Mouse (Mus musculus) embryo, embryonic 11.5 days (tissue): ENCODE measurements around the gene Pard3.
"Not testable (repeated sequence)": the region's sequence is repeated elsewhere in the genome, so short reads cannot be mapped to it uniquely, and the experiment has no call there.

Source experiments
- DNase-seq: peaks from one replicate; pipeline ENCODE4 v3.0.0-alpha.2; 2012; ENCODE audit warnings: low read depth, low spot score

Pard3 gene

GRCm38 (mm10) chr8:127139154-127139553, 75.5 kb downstream of the Pard3 start:
- DNase-seq = peak; percentile 56

- DNase-seq = no peak
These were observed 77.3 kb downstream of the Pard3 start for GRCm38 (mm10) chr8:127140945-127141344.

- DNase-seq = no peak
These were observed 79.9 kb downstream of the Pard3 start for GRCm38 (mm10) chr8:127143641-127144040.

GRCm38 (mm10) chr8:127144562-127144961, 80.9 kb downstream of the Pard3 start:
- no peak for DNase-seq

GRCm38 (mm10) chr8:127145135-127145534, 81.4 kb downstream of the Pard3 start:
- no peak for DNase-seq

GRCm38 (mm10) chr8:127146055-127146454, 82.4 kb downstream of the Pard3 start:
- no peak for DNase-seq

GRCm38 (mm10) chr8:127148821-127149220, 85.1 kb downstream of the Pard3 start:
- DNase-seq = no peak

- no peak for DNase-seq
These were observed 87.0 kb downstream of the Pard3 start for GRCm38 (mm10) chr8:127150645-127151044.

GRCm38 (mm10) chr8:127151706-127152105, 88.0 kb downstream of the Pard3 start:
- no peak for DNase-seq

- DNase-seq = no peak
These were observed 93.4 kb downstream of the Pard3 start for GRCm38 (mm10) chr8:127157087-127157486.

- no peak for DNase-seq
These were observed 95.8 kb downstream of the Pard3 start for GRCm38 (mm10) chr8:127159421-127159966.

- DNase-seq = no peak
These were observed 98.2 kb downstream of the Pard3 start for GRCm38 (mm10) chr8:127161854-127162253.

GRCm38 (mm10) chr8:127162821-127163220, 99.1 kb downstream of the Pard3 start:
- no peak for DNase-seq

GRCm38 (mm10) chr8:127164326-127165280, 100.9 kb downstream of the Pard3 start:
- no peak for DNase-seq

GRCm38 (mm10) chr8:127168496-127168895, 104.8 kb downstream of the Pard3 start:
- no peak for DNase-seq

- no peak for DNase-seq
These were observed 105.7 kb downstream of the Pard3 start for GRCm38 (mm10) chr8:127169361-127169760.

GRCm38 (mm10) chr8:127170372-127170771, 106.7 kb downstream of the Pard3 start:
- DNase-seq = not testable (repeated sequence)

- no peak for DNase-seq
These were observed 107.2 kb downstream of the Pard3 start for GRCm38 (mm10) chr8:127170930-127171329.

GRCm38 (mm10) chr8:127173483-127173882, 109.8 kb downstream of the Pard3 start:
- DNase-seq = no peak

GRCm38 (mm10) chr8:127174411-127174810, 110.7 kb downstream of the Pard3 start:
- no peak for DNase-seq

GRCm38 (mm10) chr8:127175160-127175836, 111.6 kb downstream of the Pard3 start:
- no peak for DNase-seq

- peak; percentile 53 for DNase-seq
These were observed 114.9 kb downstream of the Pard3 start for GRCm38 (mm10) chr8:127178634-127179033.
